Mouse (Mus musculus) liver, embryonic 13.5 days (tissue): Measurements from ENCODE around the gene Zfp512b. TPM values are rescaled to one million over a fixed set of nuclear protein-coding genes. Genes with fewer than 3 reads are reported as not detected.

Source experiments
- ATAC-seq: fragments of 200-750 bp; cut with Nextera tagmentation; 2 replicates; pipeline ENCODE4 v1.8.0; 2017; ENCODE audit warnings: low read depth, mild to moderate bottlenecking, moderate number of reproducible peaks, moderate library complexity
- DNase-seq: peaks from one replicate; pipeline ENCODE4 v3.0.0; 2022
- H3K27ac ChIP-seq: fragments of 300-500 bp; sonication (generic); 2 replicates; pipeline ENCODE4 v1.5.1; 2015; ENCODE audit warnings: moderate library complexity, mild to moderate bottlenecking, inconsistent platforms
- H3K27me3 ChIP-seq: fragments of 300-500 bp; sonication (generic); 2 replicates; pipeline ENCODE4 v1.6.1; 2015; ENCODE audit warnings: mild to moderate bottlenecking, inconsistent platforms
- H3K36me3 ChIP-seq: fragments of 300-500 bp; sonication (generic); 2 replicates; pipeline ENCODE4 v1.6.1; 2015; ENCODE audit warnings: mild to moderate bottlenecking, inconsistent platforms
- H3K4me1 ChIP-seq: fragments of 300-500 bp; sonication (generic); replicated peaks from 2 replicates; pipeline ENCODE4 v1.6.1; 2015; ENCODE audit warnings: inconsistent platforms
- H3K4me2 ChIP-seq: fragments of 300-500 bp; sonication (generic); 2 replicates; pipeline ENCODE4 v1.6.1; 2015; ENCODE audit warnings: inconsistent platforms, mild to moderate bottlenecking, moderate library complexity
- H3K4me3 ChIP-seq: fragments of 300-500 bp; sonication (generic); replicated peaks from 2 replicates; pipeline ENCODE4 v1.5.1; 2015; ENCODE audit warnings: mild to moderate bottlenecking, inconsistent platforms
- H3K9ac ChIP-seq: fragments of 300-500 bp; sonication (generic); 2 replicates; pipeline ENCODE4 v1.6.1; 2015; ENCODE audit warnings: mild to moderate bottlenecking, inconsistent platforms
- H3K9me3 ChIP-seq: fragments of 300-500 bp; sonication (generic); replicated peaks from 2 replicates; pipeline ENCODE4 v1.6.1; 2016; ENCODE audit warnings: inconsistent platforms
- WGBS: fragments of 180-500 bp; shearing (Covaris S2); methylation state at CpG from one replicate; pipeline ENCODE4 v1.1.7; 2015; ENCODE audit not compliant: insufficient replicate concordance; 5-methylcytosine and 5-hydroxymethylcytosine counted together
- polyA plus RNA-seq: library from polyadenylated mRNA; unstranded; fragments of >200 nt; fragmentation: Nextera tagmentation; extraction: Ambion mirVana; gene quantifications from 2 replicates; pipeline ENCODE4 v1.2.1, GENCODE M21; 2015

Gene Zfp512b
- polyA plus RNA-seq, 1 experiment from 2014 or later: 9.0 TPM

GRCm38 (mm10) chr2:181571941-181572670 lies 20.5 kb downstream of the Zfp512b start:
- H3K4me2 ChIP-seq: no peak overlapping the region
- ATAC-seq: no peak
- no peaks in the 10 kb centered on the region for H3K27me3 ChIP-seq
- H3K4me1 ChIP-seq: peaks cover 85% of the 10 kb centered on the region
- WGBS: 86% methylated on average over 11 of the region's 11 CpGs
- H3K9me3 ChIP-seq: no peaks in the 10 kb centered on the region
- 0 out of 2 replicates have a peak overlapping the region, but pooled peaks have one; percentile 10 for H3K27ac ChIP-seq
- no peak overlapping the region for H3K4me3 ChIP-seq
- no peak overlapping the region for H3K9ac ChIP-seq
- H3K36me3 ChIP-seq: peaks cover 24% of the 10 kb centered on the region
- DNase-seq: no peak

- H3K4me1 ChIP-seq: peaks cover 74% of the 10 kb centered on the region
- no peaks in the 10 kb centered on the region for H3K27me3 ChIP-seq
- ATAC-seq (no peak), DNase-seq (no peak)
- H3K27ac ChIP-seq: peak overlapping the region; percentile 10; the same call in 1 of the 2 replicates
- H3K9me3 ChIP-seq: no peaks in the 10 kb centered on the region
- 0 out of 2 replicates have a peak overlapping the region, but pooled peaks have one; percentile 17 for H3K9ac ChIP-seq
- peaks cover 24% of the 10 kb centered on the region for H3K36me3 ChIP-seq
- H3K4me3 ChIP-seq: no peak overlapping the region
- 72% methylated on average over 6 of the region's 6 CpGs for WGBS
- 0 out of 2 replicates have a peak overlapping the region, but pooled peaks have one; percentile 30 for H3K4me2 ChIP-seq
Observed at GRCm38 (mm10) chr2:181570921-181571595, 21.5 kb downstream of the Zfp512b start.

GRCm38 (mm10) chr2:181570375-181570774 lies 22.2 kb downstream of the Zfp512b start:
- Histone ChIP-seq H3K9ac (no peak overlapping the region), H3K27ac (no peak overlapping the region), H3K27me3 (no peaks in the 10 kb centered on the region), H3K36me3 (peaks cover 24% of the 10 kb centered on the region), H3K9me3 (no peaks in the 10 kb centered on the region), H3K4me3 (no peak overlapping the region), H3K4me1 (peaks cover 69% of the 10 kb centered on the region), H3K4me2 (no peak overlapping the region)
- ATAC-seq: no peak
- WGBS: 79% methylated on average over 8 of the region's 8 CpGs
- DNase-seq: no peak

- no peak overlapping the region for H3K4me2 ChIP-seq
- DNase-seq: no peak
Observed at GRCm38 (mm10) chr2:181569856-181570255, 22.7 kb downstream of the Zfp512b start.

DNA sequence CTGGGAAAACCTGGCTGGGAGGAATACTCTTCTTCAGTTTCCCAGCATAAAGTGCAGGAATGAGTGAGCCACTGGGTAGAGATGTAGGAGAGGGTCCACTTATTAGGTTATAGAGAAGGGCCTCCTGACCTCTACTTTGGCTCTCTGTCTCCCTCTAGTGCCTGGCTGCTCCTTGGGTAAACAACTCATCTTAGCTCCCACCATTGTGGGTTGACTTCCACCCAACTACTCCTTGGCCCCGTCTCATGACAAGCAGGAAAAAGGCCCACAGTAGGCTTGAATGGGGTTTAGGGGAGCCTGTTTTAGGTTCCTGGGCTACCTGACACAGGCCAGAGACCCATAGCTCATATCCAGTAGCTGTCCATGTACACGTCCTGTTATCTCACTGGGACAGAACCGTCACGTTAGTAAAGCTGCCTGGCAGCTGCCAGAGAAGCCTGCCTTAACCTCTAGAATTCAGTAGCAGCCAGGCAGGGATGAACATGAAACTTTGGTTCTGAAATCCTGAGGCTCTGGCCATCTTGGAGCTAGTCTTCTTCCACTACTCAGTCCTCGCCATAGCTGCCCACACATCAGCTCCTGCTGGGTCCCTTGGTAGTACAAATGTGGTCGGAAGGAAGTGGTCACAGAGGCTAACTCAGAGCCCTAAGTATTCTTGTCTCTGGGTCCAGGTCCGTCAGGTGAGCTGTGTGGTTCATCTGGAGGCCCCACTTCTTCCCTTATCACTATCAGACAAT lies 24.2 kb downstream of the Zfp512b start:
- H3K9ac ChIP-seq: peak overlapping the region; percentile 47
- peaks cover 15% of the 10 kb centered on the region for H3K36me3 ChIP-seq
- peak; percentile 83 for ATAC-seq
- H3K4me2 ChIP-seq: peak overlapping the region; percentile 46
- H3K27ac ChIP-seq: peak overlapping the region; percentile 78
- no peaks in the 10 kb centered on the region for H3K27me3 ChIP-seq
- H3K4me1 ChIP-seq: peaks cover 50% of the 10 kb centered on the region
- 23% methylated on average over 7 of the region's 7 CpGs for WGBS
- no peak overlapping the region for H3K4me3 ChIP-seq
- H3K9me3 ChIP-seq: no peaks in the 10 kb centered on the region
- DNase-seq: peak; percentile 55

More at GRCm38 (mm10) chr2:181569856-181570255, 22.7 kb downstream of the Zfp512b start:
- H3K9ac ChIP-seq: no peak overlapping the region
- H3K27me3 ChIP-seq: no peaks in the 10 kb centered on the region
- H3K36me3 ChIP-seq: peaks cover 23% of the 10 kb centered on the region
- WGBS: 93% methylated on average over 10 of the region's 10 CpGs
- H3K4me3 ChIP-seq: no peak overlapping the region
- H3K27ac ChIP-seq: no peak overlapping the region
- no peaks in the 10 kb centered on the region for H3K9me3 ChIP-seq
- H3K4me1 ChIP-seq: peaks cover 64% of the 10 kb centered on the region
- no peak for ATAC-seq

- ATAC-seq (no peak), DNase-seq (no peak)
- H3K4me1 ChIP-seq: peaks cover 44% of the 10 kb centered on the region
- 75% methylated on average over 3 of the region's 3 CpGs for WGBS
- no peaks in the 10 kb centered on the region for H3K27me3 ChIP-seq
- H3K27ac ChIP-seq: no peak overlapping the region
- no peak overlapping the region for H3K4me3 ChIP-seq
- H3K4me2 ChIP-seq: no peak overlapping the region
- H3K9ac ChIP-seq: no peak overlapping the region
- H3K9me3 ChIP-seq: no peaks in the 10 kb centered on the region
- peaks cover 7% of the 10 kb centered on the region for H3K36me3 ChIP-seq
Observed at GRCm38 (mm10) chr2:181567338-181567737, 25.3 kb downstream of the Zfp512b start.

GRCm38 (mm10) chr2:181553772-181554171 lies 38.8 kb downstream of the Zfp512b start:
- H3K4me2 ChIP-seq: no peak overlapping the region
- no peak overlapping the region for H3K4me3 ChIP-seq
- peaks cover 13% of the 10 kb centered on the region for H3K4me1 ChIP-seq
- H3K9me3 ChIP-seq: no peaks in the 10 kb centered on the region
- ATAC-seq (no peak), DNase-seq (no peak)
- H3K27ac ChIP-seq: no peak overlapping the region
- peaks cover 44% of the 10 kb centered on the region for H3K36me3 ChIP-seq
- H3K9ac ChIP-seq: no peak overlapping the region
- H3K27me3 ChIP-seq: no peaks in the 10 kb centered on the region

DNA sequence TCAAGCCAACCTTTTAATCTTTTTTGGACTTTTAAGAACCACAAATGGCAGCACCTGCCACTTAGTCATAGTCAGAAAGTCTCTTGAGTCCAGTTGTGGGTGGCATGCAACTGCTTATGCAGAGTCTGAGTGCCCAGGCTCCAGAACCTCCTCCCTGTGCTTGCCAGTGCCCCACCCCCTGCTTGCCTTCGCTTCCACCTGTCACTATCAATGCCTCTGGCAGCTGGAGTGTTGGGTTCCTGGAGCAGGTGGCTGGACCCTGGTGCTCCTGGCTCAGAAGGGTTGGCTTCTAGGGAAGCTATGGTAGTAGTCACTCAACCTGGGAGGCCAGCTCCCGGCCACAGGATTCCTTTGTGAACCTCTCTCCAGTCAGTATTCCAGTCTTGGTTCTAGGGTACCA lies 42.4 kb downstream of the Zfp512b start:
- H3K4me3 ChIP-seq: no peak overlapping the region
- no peaks in the 10 kb centered on the region for H3K9me3 ChIP-seq
- ATAC-seq: no peak
- peaks cover 40% of the 10 kb centered on the region for H3K4me1 ChIP-seq
- no peak overlapping the region for H3K4me2 ChIP-seq
- H3K36me3 ChIP-seq: peaks cover 68% of the 10 kb centered on the region
- H3K9ac ChIP-seq: no peak overlapping the region
- H3K27ac ChIP-seq: no peak overlapping the region
- no peak for DNase-seq
- WGBS: 80% methylated on average over 2 of the region's 2 CpGs
- H3K27me3 ChIP-seq: no peaks in the 10 kb centered on the region

DNA sequence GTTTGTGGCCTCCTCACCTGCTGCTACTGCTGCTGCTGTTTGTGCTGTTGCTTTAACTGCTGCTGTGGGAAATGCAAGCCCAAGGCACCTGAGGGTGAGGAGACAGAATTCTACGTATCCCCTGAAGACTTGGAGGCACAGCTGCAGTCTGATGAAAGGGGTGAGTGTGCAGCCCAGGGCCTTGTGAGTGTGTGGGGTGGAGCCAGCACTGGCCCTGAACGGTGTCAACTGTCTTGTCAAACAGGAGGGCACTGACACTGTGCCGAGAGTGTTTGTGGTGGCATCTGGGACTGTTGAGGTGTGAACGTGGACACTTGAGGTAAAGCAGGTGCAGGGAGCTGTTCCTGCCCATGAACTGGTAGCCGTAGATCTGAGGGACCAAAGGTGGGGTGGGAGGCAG lies 43.9 kb downstream of the Zfp512b start:
- DNase-seq: no peak
- Histone ChIP-seq H3K36me3 (peaks cover 68% of the 10 kb centered on the region), H3K4me1 (peaks cover 45% of the 10 kb centered on the region), H3K27ac (no peak overlapping the region), H3K9ac (no peak overlapping the region), H3K4me2 (no peak overlapping the region), H3K27me3 (no peaks in the 10 kb centered on the region), H3K4me3 (no peak overlapping the region), H3K9me3 (no peaks in the 10 kb centered on the region)
- ATAC-seq: no peak
- WGBS: 80% methylated on average over 5 of the region's 5 CpGs

- H3K36me3 ChIP-seq: peaks cover 68% of the 10 kb centered on the region
- H3K4me1 ChIP-seq: peaks cover 45% of the 10 kb centered on the region
- H3K4me2 ChIP-seq: no peak overlapping the region
- no peak for DNase-seq
- no peak overlapping the region for H3K27ac ChIP-seq
- H3K9ac ChIP-seq: no peak overlapping the region
- 62% methylated on average over 1 of the region's 1 CpGs for WGBS
- no peaks in the 10 kb centered on the region for H3K9me3 ChIP-seq
- no peaks in the 10 kb centered on the region for H3K27me3 ChIP-seq
- ATAC-seq: no peak
- no peak overlapping the region for H3K4me3 ChIP-seq
Observed at GRCm38 (mm10) chr2:181548227-181548626, 44.4 kb downstream of the Zfp512b start.

GRCm38 (mm10) chr2:181546142-181546541 lies 46.5 kb downstream of the Zfp512b start:
- DNase-seq (peak; percentile 35), ATAC-seq (peak; percentile 85)
- peaks cover 48% of the 10 kb centered on the region for H3K36me3 ChIP-seq
- H3K4me2 ChIP-seq: peak overlapping the region; percentile 1; the same call in 1 of the 2 replicates
- H3K27ac ChIP-seq: peak overlapping the region; percentile 50
- H3K4me3 ChIP-seq: no peak overlapping the region
- H3K9me3 ChIP-seq: no peaks in the 10 kb centered on the region
- H3K27me3 ChIP-seq: no peaks in the 10 kb centered on the region
- 38% methylated on average over 7 of the region's 7 CpGs for WGBS
- H3K9ac ChIP-seq: no peak overlapping the region
- H3K4me1 ChIP-seq: peaks cover 45% of the 10 kb centered on the region
